Mouse (Mus musculus) 3T3-L1 (cell line): Measurements from ENCODE around the gene Tha1.

Source experiments
- DNase-seq: peaks from one replicate; pipeline ENCODE4 v3.0.0-alpha.2; 2015; ENCODE audit warnings: low read depth, low spot score

Tha1 gene

GRCm38 (mm10) chr11:117872861-117873608 lies at the start of gene Tha1:
Tha1 (minus strand) TSS chr11:117873481.
- peak; percentile 89 for DNase-seq

GRCm38 (mm10) chr11:117919211-117919610 lies 45.9 kb upstream of the Tha1 start:
- peak; percentile 31 for DNase-seq

GRCm38 (mm10) chr11:117918541-117918940 lies 45.3 kb upstream of the Tha1 start:
- DNase-seq, result no peak

GRCm38 (mm10) chr11:117915837-117916236 lies 42.6 kb upstream of the Tha1 start:
- DNase-seq, result no peak

- no peak for DNase-seq
These were observed 42.1 kb upstream of the Tha1 start for GRCm38 (mm10) chr11:117915341-117915740.

- peak; percentile 41 for DNase-seq
These were observed 41.2 kb upstream of the Tha1 start for GRCm38 (mm10) chr11:117914531-117914930.

- DNase-seq, result peak; percentile 67
These were observed 39.5 kb upstream of the Tha1 start for GRCm38 (mm10) chr11:117912684-117913352.

GRCm38 (mm10) chr11:117909337-117909736 lies 36.1 kb upstream of the Tha1 start:
- no peak for DNase-seq

GRCm38 (mm10) chr11:117904442-117904841 lies 31.2 kb upstream of the Tha1 start:
- no peak for DNase-seq

- DNase-seq, result no peak
These were observed 29.0 kb upstream of the Tha1 start for GRCm38 (mm10) chr11:117902282-117902681.

GRCm38 (mm10) chr11:117896533-117896932 lies 23.3 kb upstream of the Tha1 start:
- no peak for DNase-seq

- DNase-seq, result no peak
These were observed 21.4 kb upstream of the Tha1 start for GRCm38 (mm10) chr11:117894676-117895075.

- no peak for DNase-seq
These were observed 18.9 kb upstream of the Tha1 start for GRCm38 (mm10) chr11:117892199-117892598.

- no peak for DNase-seq
These were observed 18.4 kb upstream of the Tha1 start for GRCm38 (mm10) chr11:117891581-117892175.

GRCm38 (mm10) chr11:117890519-117891282 lies 17.4 kb upstream of the Tha1 start:
- DNase-seq, result peak; percentile 69

- no peak for DNase-seq
These were observed 16.6 kb upstream of the Tha1 start for GRCm38 (mm10) chr11:117889887-117890340.

- no peak for DNase-seq
These were observed 15.9 kb upstream of the Tha1 start for GRCm38 (mm10) chr11:117888853-117889822.

- no peak for DNase-seq
These were observed 15.0 kb upstream of the Tha1 start for GRCm38 (mm10) chr11:117888168-117888852.

- DNase-seq, result no peak
These were observed 12.7 kb upstream of the Tha1 start for GRCm38 (mm10) chr11:117886000-117886399.

- DNase-seq, result peak; percentile 32
These were observed 8.9 kb upstream of the Tha1 start for GRCm38 (mm10) chr11:117882208-117882607.
